Mouse (Mus musculus) gastrocnemius, adult 18-20 months (tissue): ENCODE results near the gene Rnf182. TPM values are rescaled to one million over a fixed set of nuclear protein-coding genes. Genes with fewer than 3 reads are reported as not detected.

Experiments used
- DNase-seq: peaks from one replicate; pipeline ENCODE4 v3.0.0; 2021; ENCODE audit warnings: low spot score
- total RNA-seq, 2 experiments: library from RNA; stranded (reverse); gene quantifications; 2 replicates each; pipeline ENCODE4 v1.2.3; 2021

The Rnf182 gene
- total RNA-seq, 2 experiments from 2014 or later, result not detected

DNA sequence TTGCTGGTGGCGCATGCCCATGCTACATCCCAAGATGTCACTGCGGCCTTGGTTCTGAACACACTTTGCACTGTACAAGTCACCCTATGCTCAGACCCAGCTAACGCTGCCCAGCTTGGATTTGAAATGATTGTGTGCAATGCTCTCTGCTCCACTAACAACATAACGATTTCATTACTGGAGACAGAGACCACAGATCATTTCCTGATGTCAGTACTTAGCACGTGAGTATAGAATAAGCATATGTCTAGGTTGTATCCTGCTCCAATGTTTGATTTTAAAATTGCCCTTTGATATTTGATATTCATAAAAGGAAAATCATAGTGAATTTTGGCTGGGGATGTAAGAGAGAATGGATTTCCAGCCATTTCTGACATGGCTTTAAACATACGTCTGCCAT is 3.5 kb upstream of the Rnf182 start:
- no peak for DNase-seq

DNA sequence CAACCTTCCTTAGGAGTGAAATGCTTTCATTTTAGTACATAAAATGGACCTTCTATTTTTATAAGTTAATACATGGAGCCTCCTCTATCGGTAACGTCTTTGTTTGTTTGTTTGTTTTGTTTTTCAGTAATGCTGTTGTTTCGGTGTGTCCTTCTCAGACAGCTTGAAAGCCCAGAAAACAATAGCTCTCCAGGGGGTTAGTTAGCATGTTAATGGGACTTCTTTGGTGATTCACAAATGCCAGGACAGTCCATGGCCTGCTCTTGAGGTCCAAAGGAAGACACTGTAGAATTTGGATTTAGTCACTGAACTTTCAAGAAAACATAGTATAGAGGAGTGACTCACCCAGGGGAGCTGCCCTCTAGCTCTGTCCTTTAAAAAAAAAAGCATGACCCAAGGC is 843 bp upstream of the Rnf182 start:
- no peak for DNase-seq

DNA sequence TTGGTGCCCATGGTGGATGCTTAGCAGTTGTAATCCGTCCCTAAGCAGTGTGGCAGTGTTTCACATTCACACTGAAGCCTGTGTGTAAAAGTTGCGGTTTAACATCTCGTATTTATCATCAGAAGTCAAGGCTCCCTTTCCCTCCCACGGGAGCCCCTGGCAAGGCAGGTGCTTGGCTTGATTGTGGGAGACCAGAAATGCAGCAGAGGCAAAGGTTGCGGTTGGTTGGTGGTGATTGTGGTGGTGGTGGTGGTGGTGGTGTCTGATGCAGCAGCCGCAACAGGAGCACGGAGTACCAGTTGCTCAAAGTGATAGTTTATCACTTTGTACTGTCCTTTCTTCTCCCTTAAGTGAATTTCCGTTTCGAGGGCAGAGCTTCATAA is 325 bp upstream of the Rnf182 start:
- no peak for DNase-seq

DNA sequence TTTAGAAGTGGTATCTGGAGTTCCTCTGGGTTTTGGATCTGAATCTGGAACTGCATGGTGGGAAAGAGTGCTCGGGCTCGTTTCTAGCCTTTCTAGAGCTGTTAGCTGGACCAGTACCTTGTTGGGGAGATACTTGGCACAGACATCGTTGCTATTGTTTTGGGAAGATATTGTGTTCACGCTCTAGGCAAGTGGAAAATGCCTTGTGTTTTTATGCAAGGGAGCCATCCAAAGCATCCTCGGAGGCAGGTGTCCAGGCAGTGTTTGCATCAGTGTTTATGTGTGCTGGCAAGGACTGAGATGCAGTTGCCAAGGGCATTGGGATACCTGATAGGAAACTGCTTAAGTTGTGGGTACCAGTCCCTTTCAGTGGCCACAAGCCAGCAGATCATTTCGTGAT is 1.0 kb downstream of the Rnf182 start:
- no peak for DNase-seq

DNA sequence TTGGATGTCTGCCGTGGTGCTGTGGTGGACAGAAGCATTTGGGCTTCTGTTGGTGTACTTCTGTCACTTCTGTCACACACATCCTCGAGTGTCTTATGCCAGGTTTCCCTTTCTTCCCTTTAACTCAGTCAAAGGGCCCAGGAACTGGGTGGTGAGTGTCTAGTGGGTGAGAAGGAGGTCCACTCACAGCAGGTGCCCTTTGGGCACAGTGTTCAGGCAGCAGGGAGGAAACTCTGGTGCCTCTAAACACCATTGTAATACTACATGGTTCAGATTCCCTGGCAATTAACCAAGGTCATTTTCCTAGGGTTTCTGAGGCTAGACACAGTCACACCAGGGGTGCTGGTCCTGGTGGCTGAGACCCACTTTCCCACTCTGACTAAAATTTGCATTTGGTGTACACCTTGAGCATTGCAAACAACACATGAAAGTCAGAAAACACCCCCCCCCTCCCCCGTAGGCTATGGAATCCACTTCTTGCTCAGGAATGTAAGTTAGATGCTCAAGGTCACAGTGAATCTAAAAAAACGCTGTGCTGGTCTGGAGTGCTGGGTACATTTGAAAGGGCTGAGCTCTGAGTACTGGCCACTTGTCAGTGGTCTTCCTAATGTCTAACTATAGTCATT is 4.2 kb downstream of the Rnf182 start:
- DNase-seq, result no peak

DNA sequence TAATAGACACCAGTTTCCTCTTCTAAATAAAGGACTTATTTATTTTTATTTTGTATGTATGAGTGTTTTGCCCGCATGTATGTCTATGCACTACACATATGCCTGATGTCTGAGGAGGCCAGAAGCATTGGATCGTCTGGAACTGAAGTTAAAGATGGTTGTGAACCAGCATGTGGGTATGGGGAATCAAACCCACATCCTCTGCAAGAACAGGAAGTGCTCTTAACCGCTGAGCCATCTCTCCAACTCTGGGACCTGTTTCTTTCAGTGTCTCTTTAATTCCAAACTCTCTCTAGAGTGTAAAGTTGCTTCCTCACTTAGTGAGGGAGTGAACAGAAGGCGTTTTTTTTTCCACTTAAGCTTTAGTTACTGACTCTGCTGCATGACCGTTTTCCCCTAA is 12.4 kb downstream of the Rnf182 start:
- DNase-seq, result no peak

DNA sequence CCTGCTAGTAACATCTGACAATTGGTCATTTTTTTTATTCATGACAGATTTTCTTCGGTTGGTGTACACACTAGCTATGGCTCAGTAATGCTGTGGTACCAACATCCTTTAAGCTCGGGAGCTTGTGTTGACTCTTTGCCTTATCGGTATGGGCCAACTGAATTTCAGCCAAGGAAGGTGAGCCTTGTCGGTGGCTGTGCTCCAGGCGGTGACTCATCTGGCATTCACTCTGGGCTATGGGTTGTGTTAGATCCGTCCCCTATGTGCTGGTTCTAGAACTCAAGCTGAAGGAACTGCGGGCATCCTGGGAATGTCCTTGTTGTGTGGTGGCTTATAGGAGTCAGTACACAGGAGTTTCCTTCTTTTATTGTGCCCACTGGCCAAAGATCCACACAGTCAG is 14.3 kb downstream of the Rnf182 start:
- peak; percentile 36 for DNase-seq

DNA sequence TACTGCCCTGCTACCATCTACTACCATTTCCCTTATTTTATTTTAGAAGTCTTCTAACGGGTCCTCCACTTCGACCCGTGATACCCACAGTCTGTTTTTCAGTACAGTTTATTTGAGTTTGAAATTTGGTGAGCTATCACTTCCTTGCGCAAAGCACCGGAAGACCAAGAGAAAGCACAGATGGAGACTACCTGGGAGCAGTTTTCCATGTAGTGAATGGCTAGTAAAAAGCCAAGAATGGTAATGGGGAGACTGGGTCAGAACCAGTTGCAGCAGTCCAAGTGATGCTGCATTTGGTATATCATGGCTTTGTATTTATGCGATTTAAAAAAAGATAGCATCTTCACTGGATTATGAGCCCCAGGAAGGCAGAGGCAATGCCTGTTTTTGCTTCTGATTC is 15.8 kb downstream of the Rnf182 start:
- DNase-seq, result no peak

DNA sequence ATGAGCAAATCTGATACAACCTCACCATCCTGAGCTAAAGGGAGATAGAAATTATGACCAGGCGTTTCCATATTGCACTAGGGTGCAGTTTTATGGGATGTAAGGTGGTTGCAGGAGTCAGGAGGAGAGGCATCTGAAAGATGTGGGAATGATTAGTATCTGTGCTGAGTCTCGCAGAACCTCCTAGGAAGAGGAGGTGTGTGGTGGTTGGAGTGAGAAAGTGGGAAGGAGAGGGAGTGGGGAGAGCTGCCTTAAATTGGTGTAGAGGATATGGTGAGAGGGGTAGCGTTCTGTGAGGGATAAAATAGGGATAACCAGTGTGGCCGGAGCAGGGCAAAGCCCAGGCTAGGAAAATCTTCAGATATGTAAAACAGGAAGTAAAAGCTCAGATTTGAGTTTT is 17.5 kb downstream of the Rnf182 start:
- DNase-seq, result no peak

DNA sequence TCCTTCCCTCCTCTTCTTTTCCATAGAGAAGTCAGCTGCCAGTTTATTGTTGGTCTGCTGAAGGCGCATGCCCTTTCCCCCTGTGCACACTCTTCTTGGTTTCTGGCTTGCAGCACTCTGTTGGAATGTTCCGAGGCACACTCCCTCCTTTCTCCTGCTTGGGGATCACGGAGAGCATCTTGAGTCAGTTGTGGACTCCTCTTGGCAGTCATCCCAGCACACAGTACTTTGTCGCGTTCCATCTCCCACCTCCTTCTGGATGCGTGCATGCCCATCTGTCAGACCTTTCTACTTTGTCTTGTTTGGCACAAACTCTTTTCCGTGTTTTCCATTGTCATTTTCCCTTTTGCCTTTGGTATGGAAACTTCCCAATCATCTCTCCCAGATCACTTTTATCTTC is 22.2 kb downstream of the Rnf182 start:
- no peak for DNase-seq

DNA sequence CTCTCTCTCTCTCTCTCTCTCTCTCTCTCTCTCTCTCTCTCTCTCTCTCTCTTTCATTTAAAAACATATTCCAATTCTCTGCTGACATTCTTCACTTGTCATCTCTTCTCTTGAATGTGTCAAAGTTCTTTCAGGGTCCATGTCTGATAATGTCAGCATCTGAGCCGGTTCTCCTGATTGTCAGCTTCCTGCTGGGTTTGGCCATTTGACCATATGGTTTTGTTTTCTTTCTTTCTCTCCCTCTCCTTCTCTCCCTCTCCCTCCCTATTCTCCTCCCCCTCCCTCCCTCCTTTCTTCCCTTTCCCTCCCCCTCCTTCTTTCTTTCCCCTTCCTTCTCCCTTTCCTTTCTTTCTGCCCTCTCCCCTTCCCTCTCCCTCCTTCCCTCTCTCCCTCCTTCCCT is 29.5 kb downstream of the Rnf182 start:
- DNase-seq, result no peak

DNA sequence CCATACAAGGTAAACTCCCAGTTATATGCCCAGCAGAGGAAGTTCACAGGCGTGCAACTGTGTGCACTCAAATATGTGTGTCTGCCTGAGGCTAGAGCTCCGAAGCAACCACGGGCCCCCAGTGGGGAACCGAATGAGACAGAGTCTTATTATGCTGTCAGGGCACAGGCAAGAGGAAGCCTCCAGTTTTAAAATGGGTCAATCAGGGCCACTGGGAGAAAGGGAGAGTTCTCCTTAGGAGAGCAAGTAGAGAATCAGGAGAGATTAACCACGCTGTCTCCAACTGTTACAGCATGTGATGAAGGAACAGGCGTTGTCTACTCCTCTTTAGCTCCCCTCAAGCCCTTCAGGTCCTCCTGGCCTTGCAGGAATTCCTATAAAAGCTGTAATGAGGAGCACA is 33.0 kb downstream of the Rnf182 start:
- no peak for DNase-seq

DNA sequence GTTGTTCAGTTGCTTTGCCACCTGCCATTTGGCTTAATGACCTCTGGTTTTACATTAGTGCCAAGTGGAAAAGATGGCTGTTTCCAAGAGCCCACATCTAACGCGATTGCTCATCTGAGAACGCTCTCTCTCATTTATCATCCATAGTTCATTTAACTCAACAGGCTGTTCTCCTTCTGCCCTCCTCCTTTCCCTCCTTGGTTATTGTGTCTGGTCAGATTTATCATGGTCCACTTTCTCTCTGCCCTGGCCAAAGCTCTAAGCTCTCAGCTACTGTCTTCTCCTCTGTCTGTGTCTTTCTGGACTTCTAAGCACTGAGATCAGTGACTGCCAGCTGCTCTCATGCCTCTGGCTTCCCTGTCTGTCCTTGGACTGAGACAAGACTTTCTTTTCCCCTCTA is 35.8 kb downstream of the Rnf182 start:
- no peak for DNase-seq

DNA sequence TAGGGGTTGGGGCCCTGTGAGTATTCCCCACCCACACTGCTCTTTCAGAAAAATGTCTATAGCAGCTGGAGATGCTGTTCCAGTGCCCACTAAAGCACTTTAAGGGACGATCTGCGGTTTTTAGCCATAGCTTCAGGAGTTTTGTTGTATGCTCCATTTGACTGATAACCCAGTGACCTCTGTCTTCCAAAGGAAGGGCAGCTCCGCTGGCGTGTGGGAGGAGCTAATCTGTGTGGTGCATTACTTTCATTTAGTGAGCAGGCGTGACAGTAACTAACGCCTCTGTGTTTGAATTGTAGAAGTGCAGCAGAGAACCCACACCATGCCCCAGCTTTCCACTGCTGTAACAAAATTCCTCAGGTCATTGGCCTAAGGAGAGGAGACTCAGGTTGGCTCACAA is 38.6 kb downstream of the Rnf182 start:
- DNase-seq, result no peak

DNA sequence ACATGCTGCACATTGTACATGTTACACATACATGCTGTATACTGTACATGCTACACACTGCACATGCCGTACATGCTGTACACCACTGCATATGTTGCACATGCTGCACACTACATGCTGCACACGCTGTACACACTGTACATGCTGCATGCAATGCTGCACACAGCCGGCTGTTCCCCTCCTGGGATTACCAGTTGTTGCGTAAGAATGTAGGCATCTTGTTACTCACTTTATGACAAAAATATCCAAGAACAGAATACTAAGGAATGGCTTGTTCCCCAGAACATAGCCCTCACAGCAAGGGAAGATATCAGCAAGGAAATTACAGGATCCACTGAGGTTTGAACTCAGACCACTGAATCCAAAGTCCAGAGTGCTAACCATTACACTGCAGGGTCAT is 47.7 kb downstream of the Rnf182 start:
- DNase-seq, result no peak

DNA sequence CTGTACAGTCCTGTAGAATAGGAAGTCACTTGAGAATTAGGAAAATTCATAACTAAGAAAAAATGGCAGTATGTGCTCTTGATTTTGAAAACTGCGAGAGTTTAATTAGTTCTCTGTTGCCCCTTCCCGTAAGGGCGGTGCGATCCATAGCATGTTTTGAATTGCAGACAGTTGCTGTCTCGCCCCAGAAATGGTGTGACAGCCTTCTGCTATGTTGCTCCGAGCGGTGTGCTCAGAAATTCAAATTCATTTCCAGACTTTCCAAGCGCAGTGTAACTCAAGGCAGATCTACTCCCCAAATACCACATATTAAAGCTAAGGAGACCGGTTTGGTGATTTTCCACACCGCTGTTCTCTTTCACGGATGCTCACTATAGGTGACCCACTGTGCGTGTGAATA is 50.6 kb downstream of the Rnf182 start:
- DNase-seq, result no peak

DNA sequence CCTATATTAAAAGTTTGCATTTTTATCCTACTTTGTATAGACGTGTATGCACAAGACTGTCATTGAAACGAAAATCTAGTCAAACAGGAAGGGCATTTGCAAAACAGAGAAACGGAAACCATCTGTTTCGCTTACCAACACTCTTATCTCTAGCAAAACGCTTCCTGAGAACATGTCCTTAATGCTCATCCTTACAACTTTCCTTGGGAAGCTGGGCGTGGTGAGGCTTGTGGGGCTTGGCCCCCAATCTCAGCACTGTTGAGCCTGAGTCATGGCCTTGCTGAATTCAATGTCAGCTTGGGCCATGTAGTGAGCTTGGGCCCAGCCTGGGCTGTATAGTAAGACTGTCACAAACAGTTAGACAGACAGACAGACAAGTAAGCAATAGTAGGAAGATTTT is 51.4 kb downstream of the Rnf182 start:
- DNase-seq, result no peak

DNA sequence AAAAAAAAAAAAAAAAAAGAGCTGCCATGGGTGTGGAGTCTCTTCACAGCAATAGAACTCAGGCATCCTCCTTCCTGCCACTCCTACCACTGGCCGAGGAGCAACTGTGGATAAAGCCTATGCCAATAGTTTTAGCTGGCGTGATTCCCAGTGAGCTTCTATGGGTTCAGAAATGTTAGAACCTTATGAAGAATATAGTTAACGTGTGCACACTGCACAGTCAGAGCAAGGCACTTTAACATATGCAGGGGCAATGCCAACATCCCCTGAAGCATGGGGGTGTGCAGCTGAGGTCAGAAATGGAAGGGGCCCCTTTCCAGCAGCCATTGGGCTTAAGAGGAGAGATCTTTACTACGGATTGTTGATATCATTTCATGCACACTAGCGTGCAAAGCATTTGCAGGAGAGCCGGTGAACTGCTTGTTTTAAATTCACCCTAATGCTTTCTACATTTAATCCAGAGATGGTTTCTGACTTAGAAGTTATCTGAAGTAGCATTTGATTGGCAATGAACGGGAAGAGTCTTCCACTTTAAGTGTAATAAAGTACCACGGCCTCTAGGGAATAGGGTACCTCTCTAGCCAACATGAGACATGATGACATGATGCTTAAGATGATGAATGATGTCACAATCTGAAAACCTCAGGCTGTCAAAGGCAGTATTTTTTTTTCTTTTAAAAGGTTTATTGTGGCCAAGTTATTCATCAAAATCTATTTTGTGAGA is 61.8 kb downstream of the Rnf182 start:
- no peak for DNase-seq

DNA sequence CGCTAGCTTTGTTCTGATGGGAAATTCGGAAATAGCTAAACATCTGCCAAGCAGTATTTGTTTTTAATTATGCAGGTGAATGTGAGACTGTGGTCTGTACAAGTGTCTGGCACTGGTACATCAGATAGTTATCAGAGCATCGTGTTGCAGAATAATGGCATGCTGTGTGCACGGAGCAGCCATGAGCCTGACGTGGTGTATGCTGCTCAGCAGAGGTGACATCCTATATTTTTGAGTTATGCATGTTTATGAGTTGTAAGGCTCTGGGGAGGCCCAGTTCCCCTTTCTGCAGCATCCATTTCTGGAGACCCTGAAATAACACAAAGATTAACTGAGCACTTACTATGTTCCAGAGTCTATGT is 62.4 kb downstream of the Rnf182 start:
- DNase-seq, result no peak

DNA sequence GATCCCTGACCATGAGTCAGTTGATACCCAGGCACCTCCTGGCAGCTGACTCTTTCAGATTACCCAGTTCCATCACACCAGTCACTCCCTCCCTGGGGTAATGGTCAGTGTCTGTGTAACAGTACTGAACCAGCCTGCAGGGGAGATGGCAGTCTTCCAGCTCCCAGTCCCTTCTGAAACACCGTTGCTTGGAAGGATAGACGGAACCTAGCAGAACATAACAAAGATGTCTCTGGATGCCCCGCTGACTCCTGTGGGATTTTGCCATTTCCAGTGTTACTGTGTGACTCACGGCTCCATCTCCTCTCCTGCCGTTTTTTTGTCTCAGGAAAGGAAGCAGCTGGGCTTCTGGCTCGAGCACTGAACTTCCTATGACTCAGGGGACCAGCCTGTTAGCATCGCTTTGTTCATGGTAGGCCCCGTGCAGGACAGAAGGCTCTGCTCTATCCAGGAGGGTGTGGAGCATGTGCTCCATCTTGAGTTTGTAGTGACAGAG is 69.0 kb downstream of the Rnf182 start:
- DNase-seq, result peak; percentile 24

DNA sequence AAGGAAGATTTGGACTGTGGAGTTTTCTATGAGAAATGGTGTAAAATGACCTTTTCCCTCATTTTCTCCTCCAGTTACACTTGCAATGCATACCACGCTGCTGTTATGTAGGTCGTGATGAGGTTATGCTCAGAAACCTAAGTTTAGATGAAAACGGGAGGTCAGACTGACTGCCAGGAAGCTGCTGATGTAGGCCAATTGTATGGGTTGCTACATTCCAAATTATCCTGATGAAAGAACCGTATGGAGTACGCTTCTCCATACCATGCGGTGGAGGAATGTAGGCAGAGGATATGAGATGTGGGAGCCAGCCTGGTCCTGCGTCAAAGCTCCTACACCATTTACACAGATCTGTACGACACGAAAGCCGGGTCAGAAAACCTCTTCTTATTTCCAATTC is 72.6 kb downstream of the Rnf182 start:
- no peak for DNase-seq

DNA sequence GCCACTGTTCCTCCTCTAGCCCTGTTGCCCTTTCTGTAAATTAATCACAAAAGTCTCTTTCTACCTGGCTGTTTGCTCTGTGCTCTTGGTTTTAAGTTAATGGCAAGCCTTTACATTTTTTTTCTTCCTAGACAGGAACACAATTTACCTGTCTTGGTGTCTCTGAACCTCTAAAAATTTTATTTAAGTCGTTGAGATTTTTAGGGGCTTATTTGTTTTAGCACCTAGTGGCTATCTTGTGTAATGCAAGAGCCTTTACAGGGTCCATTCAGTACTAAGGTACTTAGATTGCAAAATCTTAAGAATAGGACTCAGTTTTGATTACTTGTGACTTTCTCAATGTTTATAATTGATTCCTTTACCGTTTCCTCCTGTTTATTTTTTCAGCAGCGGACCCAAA is 76.2 kb downstream of the Rnf182 start:
- no peak for DNase-seq

DNA sequence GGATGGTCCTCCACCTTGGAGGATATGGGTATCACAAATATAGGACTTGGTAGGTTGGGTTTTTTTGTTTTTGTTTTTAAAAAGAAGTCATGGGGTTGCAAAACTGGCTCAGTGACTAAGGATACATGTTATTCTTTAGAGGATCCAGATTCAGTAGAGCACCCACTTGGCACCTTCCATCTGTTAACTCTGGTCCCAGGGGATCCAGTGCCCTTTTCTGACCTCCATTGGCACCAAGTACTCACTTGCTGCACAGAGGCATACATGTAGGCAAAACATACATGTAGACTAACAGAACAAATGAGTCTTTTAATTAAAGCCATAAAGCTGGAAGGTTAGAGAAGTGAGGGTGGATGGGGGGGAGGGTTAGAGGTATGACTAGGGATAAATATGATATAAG is 80.0 kb downstream of the Rnf182 start:
- no peak for DNase-seq

DNA sequence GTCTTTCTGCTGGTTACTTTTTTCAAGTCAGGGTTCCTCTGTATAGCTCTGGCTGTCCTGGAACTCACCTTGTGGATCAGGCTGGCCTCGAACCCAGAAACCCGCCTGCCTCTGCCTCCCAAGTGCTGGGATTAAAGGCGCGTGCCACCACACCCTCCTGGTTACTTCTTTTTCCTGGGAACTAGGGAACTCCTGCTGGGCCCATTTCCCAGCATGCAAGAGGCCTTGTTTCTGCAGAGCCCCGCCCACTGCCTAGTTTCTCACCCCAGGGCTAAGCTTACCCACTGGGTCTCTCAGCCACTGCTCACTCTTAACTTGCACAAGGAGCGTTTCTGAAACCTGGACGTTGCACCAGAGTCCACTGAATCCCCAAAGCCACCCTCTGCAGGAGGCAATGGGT is 80.5 kb downstream of the Rnf182 start:
- no peak for DNase-seq
